Mouse (Mus musculus): ENCODE results near the gene Hivep3. TPM values are rescaled to one million over a fixed set of nuclear protein-coding genes. Genes with fewer than 3 reads are reported as not detected.

Hivep3 gene
- polyA plus RNA-seq, 2 experiments, result 3.8 to 5.1 TPM

- no peak for DNase-seq (ENCODE audit: low spot score)
- no peak overlapping the region for H3K4me2 ChIP-seq (replicated peaks; ENCODE audit: low read depth, low read length, severe bottlenecking)
- WGBS, result 87% methylated on average over 8 of the region's 8 CpGs
- H3K4me3 ChIP-seq (replicated peaks; ENCODE audit: low read length), result no peak overlapping the region
- ATAC-seq (ENCODE audit: low FRiP score, low read depth), result no peak
- H3K4me1 ChIP-seq (ENCODE audit: control insufficient read depth, insufficient read depth, low read length), result no peaks in the 10 kb centered on the region
- no peaks in the 10 kb centered on the region for H3K27me3 ChIP-seq (ENCODE audit: control insufficient read depth, insufficient read depth, low read length)
- H3K36me3 ChIP-seq (ENCODE audit: control insufficient read depth, insufficient read depth, low read length), result no peaks in the 10 kb centered on the region
- H3K9me3 ChIP-seq (ENCODE audit: control insufficient read depth, low read length), result 0 out of 2 replicates have a peak, but pooled peaks cover 3% of the 10 kb centered on the region
- H3K27ac ChIP-seq (replicated peaks; ENCODE audit: low read depth, low read length), result no peak overlapping the region
- no peak overlapping the region for H3K9ac ChIP-seq (ENCODE audit: low read depth, low read length, severe bottlenecking)
- TF ChIP-seq POLR2A (IDR thresholded peaks at IDR 0.05; ENCODE audit: borderline replicate concordance, extremely low read depth, insufficient read depth, insufficient read length), result no peak
Measured at GRCm38 (mm10) chr4:119922945-119923344, 189.4 kb downstream of the Hivep3 start.

GRCm38 (mm10) chr4:119923410-119923809 lies 189.8 kb downstream of the Hivep3 start:
- Histone ChIP-seq H3K4me1 (ENCODE audit: control insufficient read depth, insufficient read depth, low read length) (no peaks in the 10 kb centered on the region), H3K9ac (ENCODE audit: low read depth, low read length, severe bottlenecking) (no peak overlapping the region), H3K4me3 (replicated peaks; ENCODE audit: low read length) (no peak overlapping the region), H3K27ac (replicated peaks; ENCODE audit: low read depth, low read length) (no peak overlapping the region), H3K9me3 (ENCODE audit: control insufficient read depth, low read length) (0 out of 2 replicates have a peak, but pooled peaks cover 3% of the 10 kb centered on the region), H3K4me2 (replicated peaks; ENCODE audit: low read depth, low read length, severe bottlenecking) (no peak overlapping the region), H3K27me3 (ENCODE audit: control insufficient read depth, insufficient read depth, low read length) (no peaks in the 10 kb centered on the region), H3K36me3 (ENCODE audit: control insufficient read depth, insufficient read depth, low read length) (no peaks in the 10 kb centered on the region)
- ATAC-seq (ENCODE audit: low FRiP score, low read depth), result no peak
- DNase-seq (ENCODE audit: low spot score), result no peak
- 89% methylated on average over 3 of the region's 3 CpGs for WGBS
- TF ChIP-seq POLR2A (IDR thresholded peaks at IDR 0.05; ENCODE audit: borderline replicate concordance, extremely low read depth, insufficient read depth, insufficient read length), result no peak

- Histone ChIP-seq H3K4me3 (replicated peaks; ENCODE audit: low read length) (no peak overlapping the region), H3K27ac (replicated peaks; ENCODE audit: low read depth, low read length) (no peak overlapping the region), H3K36me3 (ENCODE audit: control insufficient read depth, insufficient read depth, low read length) (no peaks in the 10 kb centered on the region), H3K4me2 (replicated peaks; ENCODE audit: low read depth, low read length, severe bottlenecking) (no peak overlapping the region), H3K27me3 (ENCODE audit: control insufficient read depth, insufficient read depth, low read length) (no peaks in the 10 kb centered on the region), H3K9me3 (ENCODE audit: control insufficient read depth, low read length) (0 out of 2 replicates have a peak, but pooled peaks cover 3% of the 10 kb centered on the region), H3K4me1 (ENCODE audit: control insufficient read depth, insufficient read depth, low read length) (no peaks in the 10 kb centered on the region), H3K9ac (ENCODE audit: low read depth, low read length, severe bottlenecking) (no peak overlapping the region)
- no peak for TF ChIP-seq POLR2A (IDR thresholded peaks at IDR 0.05; ENCODE audit: borderline replicate concordance, extremely low read depth, insufficient read depth, insufficient read length)
- ATAC-seq (ENCODE audit: low FRiP score, low read depth) (no peak), DNase-seq (ENCODE audit: low spot score) (no peak)
Measured at GRCm38 (mm10) chr4:119925052-119925451, 191.5 kb downstream of the Hivep3 start.

DNA sequence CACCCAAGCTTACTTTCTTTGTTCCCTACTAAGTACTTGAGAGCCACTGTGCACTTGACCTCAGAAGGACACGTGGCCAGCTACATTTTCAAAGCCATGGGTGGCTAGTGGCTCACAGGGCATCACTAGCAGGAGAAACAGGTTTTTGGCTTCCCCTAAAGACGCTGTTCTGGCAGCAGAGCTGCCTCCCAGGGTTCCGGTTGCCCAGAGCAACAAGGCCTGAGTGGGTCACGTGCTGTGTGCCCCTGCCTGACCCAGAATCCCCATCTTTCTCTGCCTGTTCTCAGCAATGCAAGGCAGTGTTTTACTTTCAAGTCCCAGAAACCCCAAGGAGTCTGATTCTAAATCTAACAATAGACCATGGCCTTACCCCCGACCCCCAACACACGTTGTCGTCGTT lies 198.3 kb downstream of the Hivep3 start:
- ATAC-seq (ENCODE audit: low FRiP score, low read depth) (no peak), DNase-seq (ENCODE audit: low spot score) (no peak)
- Histone ChIP-seq H3K27ac (replicated peaks; ENCODE audit: low read depth, low read length) (no peak overlapping the region), H3K9ac (ENCODE audit: low read depth, low read length, severe bottlenecking) (no peak overlapping the region), H3K27me3 (ENCODE audit: control insufficient read depth, insufficient read depth, low read length) (no peaks in the 10 kb centered on the region), H3K9me3 (ENCODE audit: control insufficient read depth, low read length) (no peaks in the 10 kb centered on the region), H3K4me2 (replicated peaks; ENCODE audit: low read depth, low read length, severe bottlenecking) (no peak overlapping the region), H3K4me3 (replicated peaks; ENCODE audit: low read length) (no peak overlapping the region), H3K36me3 (ENCODE audit: control insufficient read depth, insufficient read depth, low read length) (no peaks in the 10 kb centered on the region), H3K4me1 (ENCODE audit: control insufficient read depth, insufficient read depth, low read length) (no peaks in the 10 kb centered on the region)
- TF ChIP-seq POLR2A (IDR thresholded peaks at IDR 0.05; ENCODE audit: borderline replicate concordance, extremely low read depth, insufficient read depth, insufficient read length), result no peak
- WGBS, result 50% methylated on average over 8 of the region's 8 CpGs

GRCm38 (mm10) chr4:119932549-119933257 lies 199.1 kb downstream of the Hivep3 start:
- Histone ChIP-seq H3K4me2 (replicated peaks; ENCODE audit: low read depth, low read length, severe bottlenecking) (no peak overlapping the region), H3K4me3 (replicated peaks; ENCODE audit: low read length) (no peak overlapping the region), H3K9ac (ENCODE audit: low read depth, low read length, severe bottlenecking) (no peak overlapping the region), H3K9me3 (ENCODE audit: control insufficient read depth, low read length) (no peaks in the 10 kb centered on the region), H3K27me3 (ENCODE audit: control insufficient read depth, insufficient read depth, low read length) (no peaks in the 10 kb centered on the region), H3K27ac (replicated peaks; ENCODE audit: low read depth, low read length) (no peak overlapping the region), H3K36me3 (ENCODE audit: control insufficient read depth, insufficient read depth, low read length) (no peaks in the 10 kb centered on the region), H3K4me1 (ENCODE audit: control insufficient read depth, insufficient read depth, low read length) (no peaks in the 10 kb centered on the region)
- TF ChIP-seq POLR2A (IDR thresholded peaks at IDR 0.05; ENCODE audit: borderline replicate concordance, extremely low read depth, insufficient read depth, insufficient read length), result no peak
- no peak for ATAC-seq (ENCODE audit: low FRiP score, low read depth)
- 21% methylated on average over 13 of the region's 13 CpGs for WGBS
- no peak for DNase-seq (ENCODE audit: low spot score)
